Mouse (Mus musculus) lung, postnatal 0 days (tissue): ENCODE measurements around the gene Fnbp1.

Experiments used
- CTCF ChIP-seq: IDR thresholded peaks from 2 replicates; pipeline ENCODE4 v1.5.1; 2016; ENCODE audit warnings: antibody characterized with exemption, mild to moderate bottlenecking
- EP300 ChIP-seq: IDR thresholded peaks from 2 replicates; pipeline ENCODE4 v1.6.1; 2016; ENCODE audit warnings: antibody characterized with exemption, mild to moderate bottlenecking, control low read depth

GRCm38 (mm10) chr2:31115091-31115942 is 26.5 kb downstream of the Fnbp1 start:
- TF ChIP-seq CTCF (no peak), EP300 (no peak)
